Mouse (Mus musculus): ENCODE data around the gene Gm17728. TPM values are rescaled to one million over a fixed set of nuclear protein-coding genes. Genes with fewer than 3 reads are reported as not detected.
"Not testable (repeated sequence)": the region's sequence is repeated elsewhere in the genome, so short reads cannot be mapped to it uniquely, and the experiment has no call there.

Gm17728 gene
- polyA plus RNA-seq (2012; rRNA removed), result not detected in 2 replicates

DNA sequence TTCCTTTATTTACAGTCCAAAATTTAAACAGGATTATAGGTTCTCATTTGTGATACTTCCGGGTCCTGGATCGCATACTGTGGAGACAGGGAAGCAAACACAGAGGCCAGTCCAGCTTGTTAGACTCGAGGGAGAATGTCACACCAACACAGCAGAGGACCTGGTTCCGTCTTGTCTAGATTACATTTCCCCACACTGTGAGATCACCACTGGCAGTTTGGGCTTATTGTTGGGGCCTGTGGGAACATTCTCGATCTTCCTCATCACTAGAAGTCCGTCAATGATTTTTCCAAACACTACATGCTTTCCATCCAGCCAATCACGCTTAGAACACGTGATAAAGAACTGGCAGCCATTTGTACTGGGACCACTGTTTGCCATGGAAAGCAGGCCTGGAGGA lies at the start of gene Gm17728:
Gene Gm17728 (plus strand): TSS at position 301 of the 400 bp plus-strand sequence.
- not testable (repeated sequence) for H3K4me1 ChIP-seq (ENCODE audit: control insufficient read depth, insufficient read depth, low read length); H3K27ac ChIP-seq (ENCODE audit: insufficient read depth, low read length); H3K4me3 ChIP-seq (ENCODE audit: insufficient read depth, low read length)

GRCm38 (mm10) chr17:9397493-9397892 lies 24.4 kb upstream of the Gm17728 start:
- H3K4me1 ChIP-seq (ENCODE audit: control insufficient read depth, insufficient read depth, low read length), result no peaks in the 10 kb centered on the region
- H3K4me3 ChIP-seq (ENCODE audit: insufficient read depth, low read length), result no peak overlapping the region
- TF ChIP-seq CTCF (IDR thresholded peaks at IDR 0.05; ENCODE audit: extremely low read depth, insufficient read depth, low read length) (no peak), POLR2A (IDR thresholded peaks at IDR 0.05; ENCODE audit: extremely low read depth, insufficient read depth, low read length) (no peak)
- H3K27ac ChIP-seq (ENCODE audit: insufficient read depth, low read length), result no peak overlapping the region

- Histone ChIP-seq H3K4me3 (ENCODE audit: insufficient read depth, low read length) (no peak overlapping the region), H3K27ac (ENCODE audit: insufficient read depth, low read length) (no peak overlapping the region), H3K4me1 (ENCODE audit: control insufficient read depth, insufficient read depth, low read length) (no peaks in the 10 kb centered on the region)
- no peak for TF ChIP-seq POLR2A (IDR thresholded peaks at IDR 0.05; ENCODE audit: extremely low read depth, insufficient read depth, low read length)
- no peak for TF ChIP-seq CTCF (IDR thresholded peaks at IDR 0.05; ENCODE audit: extremely low read depth, insufficient read depth, low read length)
Measured at GRCm38 (mm10) chr17:9398551-9398950, 23.3 kb upstream of the Gm17728 start.

GRCm38 (mm10) chr17:9403991-9404390 lies 17.9 kb upstream of the Gm17728 start:
- TF ChIP-seq POLR2A (IDR thresholded peaks at IDR 0.05; ENCODE audit: extremely low read depth, insufficient read depth, low read length), result no peak
- no peaks in the 10 kb centered on the region for H3K4me1 ChIP-seq (ENCODE audit: control insufficient read depth, insufficient read depth, low read length)
- H3K27ac ChIP-seq (ENCODE audit: insufficient read depth, low read length), result no peak overlapping the region
- no peak overlapping the region for H3K4me3 ChIP-seq (ENCODE audit: insufficient read depth, low read length)

DNA sequence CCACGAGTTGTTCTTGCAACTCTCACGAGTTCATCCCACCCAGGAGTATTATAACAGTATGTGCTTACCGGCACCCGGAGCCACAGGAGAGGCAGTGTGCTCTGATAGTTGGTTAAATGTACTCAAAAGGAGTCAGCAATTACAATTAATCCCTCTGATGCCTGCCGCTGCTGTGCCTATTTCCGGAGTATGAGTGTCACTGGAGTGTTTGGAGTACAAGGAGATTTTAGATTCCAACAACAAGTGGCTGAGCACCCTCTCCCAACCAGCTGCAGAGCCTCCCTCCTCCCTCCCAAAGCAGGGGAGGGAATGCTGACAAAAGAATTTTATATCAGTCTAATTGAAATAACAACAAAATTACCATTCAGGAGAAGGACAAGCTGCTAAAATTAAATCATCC lies 14.2 kb upstream of the Gm17728 start:
- Histone ChIP-seq H3K27ac (ENCODE audit: insufficient read depth, low read length) (no peak overlapping the region; the same call in 1 of the 2 replicates), H3K4me3 (ENCODE audit: insufficient read depth, low read length) (no peak overlapping the region), H3K4me1 (ENCODE audit: control insufficient read depth, insufficient read depth, low read length) (no peaks in the 10 kb centered on the region)
- TF ChIP-seq POLR2A (IDR thresholded peaks at IDR 0.05; ENCODE audit: extremely low read depth, insufficient read depth, low read length), result no peak
- no peak for TF ChIP-seq CTCF (IDR thresholded peaks at IDR 0.05; ENCODE audit: extremely low read depth, insufficient read depth, low read length)

GRCm38 (mm10) chr17:9419016-9419415 lies 2.8 kb upstream of the Gm17728 start:
- Histone ChIP-seq H3K4me1 (ENCODE audit: control insufficient read depth, insufficient read depth, low read length) (no peaks in the 10 kb centered on the region), H3K27ac (ENCODE audit: insufficient read depth, low read length) (no peak overlapping the region), H3K4me3 (ENCODE audit: insufficient read depth, low read length) (no peak overlapping the region)
- TF ChIP-seq CTCF (IDR thresholded peaks at IDR 0.05; ENCODE audit: extremely low read depth, insufficient read depth, low read length) (no peak), POLR2A (IDR thresholded peaks at IDR 0.05; ENCODE audit: extremely low read depth, insufficient read depth, low read length) (no peak)

DNA sequence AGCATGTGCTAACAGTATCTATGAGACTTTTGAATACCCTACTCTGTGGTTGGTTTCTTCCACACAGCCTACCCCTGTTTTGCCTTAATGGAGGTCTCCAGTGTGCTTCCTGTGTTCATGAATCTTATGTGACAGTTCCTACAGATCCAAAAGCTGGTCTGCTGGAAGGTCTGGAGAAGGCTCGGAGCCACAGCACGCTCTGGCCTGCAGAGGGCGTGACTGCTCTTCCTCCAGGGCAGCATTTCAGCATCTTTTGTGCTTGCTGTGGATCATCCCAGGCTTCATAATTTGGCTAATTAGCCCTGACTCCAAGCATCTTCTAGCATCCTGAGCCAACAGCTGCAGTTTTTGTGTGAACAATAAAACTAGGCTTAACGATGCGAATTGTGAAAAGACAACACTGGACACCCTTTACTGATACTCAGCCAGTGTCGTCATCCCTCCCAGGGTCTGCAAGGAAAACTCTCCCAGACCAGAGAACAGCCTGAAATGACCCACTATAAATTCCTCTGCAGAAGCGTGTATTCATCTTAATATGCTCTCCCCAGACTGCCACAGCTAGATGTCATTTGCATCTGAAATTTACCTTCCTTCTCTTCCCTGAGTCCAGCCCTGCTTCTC lies 6.6 kb downstream of the Gm17728 start:
- Histone ChIP-seq H3K27ac (ENCODE audit: insufficient read depth, low read length) (no peak overlapping the region), H3K4me3 (ENCODE audit: insufficient read depth, low read length) (no peak overlapping the region)
- TF ChIP-seq CTCF (IDR thresholded peaks at IDR 0.05; ENCODE audit: extremely low read depth, insufficient read depth, low read length) (peak; percentile 61), POLR2A (IDR thresholded peaks at IDR 0.05; ENCODE audit: extremely low read depth, insufficient read depth, low read length) (no peak)

DNA sequence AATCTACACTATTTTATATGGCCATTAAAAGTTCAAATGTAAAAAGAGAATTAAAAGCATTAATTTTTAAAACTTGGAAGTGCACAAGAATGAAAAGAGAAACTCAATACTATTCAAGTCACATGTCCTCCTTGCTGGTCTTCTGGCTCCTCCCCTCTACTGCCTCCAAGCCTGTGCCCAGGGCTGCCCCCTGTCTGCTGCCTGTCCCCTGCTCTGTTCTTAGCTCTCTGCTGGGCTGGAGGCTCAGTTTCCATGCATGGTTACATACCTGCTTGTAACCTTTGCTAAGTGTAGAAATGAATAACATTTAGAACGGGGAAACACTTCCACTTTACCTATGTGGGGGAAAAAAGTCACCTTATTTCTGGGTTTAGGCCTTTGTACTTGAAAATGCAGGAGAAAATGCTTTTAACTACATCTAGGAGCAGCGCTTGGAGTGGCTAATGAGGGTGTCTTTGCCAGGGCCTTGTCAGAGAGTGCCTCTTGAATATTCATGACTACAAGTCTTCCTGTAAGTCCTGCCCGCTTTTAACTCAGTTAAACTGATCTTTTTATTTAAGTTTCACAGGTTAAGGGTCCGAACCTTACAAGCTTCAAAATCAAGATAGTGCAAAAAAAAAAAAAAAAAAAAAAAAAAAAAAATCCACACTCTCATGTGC lies 18.3 kb downstream of the Gm17728 start:
- TF ChIP-seq POLR2A (IDR thresholded peaks at IDR 0.05; ENCODE audit: extremely low read depth, insufficient read depth, low read length), result no peak
- TF ChIP-seq CTCF (IDR thresholded peaks at IDR 0.05; ENCODE audit: extremely low read depth, insufficient read depth, low read length), result no peak
- Histone ChIP-seq H3K27ac (ENCODE audit: insufficient read depth, low read length) (no peak overlapping the region), H3K4me3 (ENCODE audit: insufficient read depth, low read length) (no peak overlapping the region), H3K4me1 (ENCODE audit: control insufficient read depth, insufficient read depth, low read length) (no peaks in the 10 kb centered on the region)

More for the DNA sequence above, 6.6 kb downstream of the Gm17728 start:
- H3K4me1 ChIP-seq (ENCODE audit: control insufficient read depth, insufficient read depth, low read length), result no peaks in the 10 kb centered on the region

DNA sequence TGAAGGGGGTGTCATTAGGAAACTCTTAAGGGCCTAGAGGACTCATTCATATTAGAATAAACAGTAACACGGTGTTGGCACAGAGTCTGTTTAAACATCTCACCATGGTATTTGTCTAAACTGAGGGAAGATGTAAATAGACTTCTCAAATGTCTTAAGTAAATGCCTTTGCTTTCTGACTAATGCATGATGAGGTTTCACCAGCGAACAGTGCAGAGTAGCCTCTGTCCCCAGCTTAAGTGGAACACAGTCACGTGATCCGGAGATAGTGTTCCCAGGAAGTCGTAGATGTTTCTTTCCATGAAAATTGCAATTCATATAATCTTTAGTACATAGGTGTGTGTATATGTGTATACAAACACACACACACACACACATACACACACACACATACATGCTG lies 34.5 kb downstream of the Gm17728 start:
- no peaks in the 10 kb centered on the region for H3K4me1 ChIP-seq (ENCODE audit: control insufficient read depth, insufficient read depth, low read length)
- H3K27ac ChIP-seq (ENCODE audit: insufficient read depth, low read length), result no peak overlapping the region
- TF ChIP-seq CTCF (IDR thresholded peaks at IDR 0.05; ENCODE audit: extremely low read depth, insufficient read depth, low read length) (no peak), POLR2A (IDR thresholded peaks at IDR 0.05; ENCODE audit: extremely low read depth, insufficient read depth, low read length) (no peak)
- H3K4me3 ChIP-seq (ENCODE audit: insufficient read depth, low read length), result no peak overlapping the region

DNA sequence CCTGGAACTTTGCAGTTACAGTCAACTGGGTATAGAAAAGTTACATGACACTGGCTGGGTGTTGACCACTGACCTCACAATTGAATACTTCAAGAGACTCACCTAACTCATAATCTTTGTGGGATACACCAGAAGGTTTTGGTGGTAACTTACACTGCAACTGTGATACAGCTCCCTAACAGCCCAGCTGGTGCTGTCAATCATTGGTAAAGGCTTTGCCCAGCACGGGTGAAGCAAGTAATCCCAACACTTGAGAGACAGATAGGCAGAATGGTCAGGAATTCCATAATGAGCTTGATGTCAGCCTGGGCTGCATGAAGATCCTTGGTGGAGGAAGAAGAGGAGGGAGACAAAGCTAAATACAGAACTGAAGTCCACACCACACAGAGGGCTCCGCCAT lies 39.0 kb downstream of the Gm17728 start:
- Histone ChIP-seq H3K4me1 (ENCODE audit: control insufficient read depth, insufficient read depth, low read length) (no peaks in the 10 kb centered on the region), H3K27ac (ENCODE audit: insufficient read depth, low read length) (no peak overlapping the region), H3K4me3 (ENCODE audit: insufficient read depth, low read length) (no peak overlapping the region)
- TF ChIP-seq POLR2A (IDR thresholded peaks at IDR 0.05; ENCODE audit: extremely low read depth, insufficient read depth, low read length) (no peak), CTCF (IDR thresholded peaks at IDR 0.05; ENCODE audit: extremely low read depth, insufficient read depth, low read length) (no peak)

Other genes with a start within 250 kb of the Gm17728 start
- gene Pabpc6, start 247.7 kb downstream of the Gm17728 start, polyA plus RNA-seq (2012; rRNA removed), result 0.02 TPM in 1 of 2 replicates, not detected in the other

All from cortical plate, adult 2 months (tissue).